Mouse (Mus musculus): ENCODE results near the gene Vmn2r84.

The Vmn2r84 gene

GRCm38 (mm10) chr10:130337581-130337980 lies 56.6 kb downstream of the Vmn2r84 start:
- no peak for TF ChIP-seq NANOG (IDR thresholded peaks at IDR 0.05; ENCODE audit: borderline replicate concordance, low read length)
- no peak for TF ChIP-seq CTCF (conservative IDR thresholded peaks at IDR 0.05; ENCODE audit: low read length)
- TF ChIP-seq POU5F1 (IDR thresholded peaks at IDR 0.05; ENCODE audit: borderline replicate concordance, low read length): no peak
- Histone ChIP-seq H3K4me1 (replicated peaks; ENCODE audit: low read depth, low read length) (no peaks in the 10 kb centered on the region), H3K36me3 (ENCODE audit: insufficient read depth, low read length) (no peaks in the 10 kb centered on the region), H3K4me3 (replicated peaks; ENCODE audit: low read length) (no peak overlapping the region), H3K9me3 (ENCODE audit: low read length) (no peaks in the 10 kb centered on the region), H3K27me3 (ENCODE audit: insufficient read depth, low read length) (no peaks in the 10 kb centered on the region)

DNA sequence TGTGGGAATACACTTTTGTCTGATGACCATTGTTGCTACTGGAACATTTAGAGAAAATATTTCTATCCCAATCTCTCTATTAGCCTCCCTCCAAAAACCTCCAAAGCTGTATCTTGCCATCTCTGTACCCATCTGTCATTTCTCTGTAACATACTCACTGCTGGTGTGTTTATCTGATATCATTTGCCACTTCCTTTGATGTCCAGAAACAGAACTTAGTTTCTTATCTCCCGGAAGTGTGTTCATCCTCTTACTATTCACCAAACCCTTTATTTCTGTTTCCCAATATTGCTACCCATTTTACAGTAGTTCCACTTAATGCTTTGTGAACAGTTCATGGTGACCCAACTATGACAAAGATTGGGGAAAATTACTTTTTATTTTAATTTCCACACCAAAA lies 57.7 kb downstream of the Vmn2r84 start:
- Histone ChIP-seq H3K36me3 (ENCODE audit: insufficient read depth, low read length) (no peaks in the 10 kb centered on the region), H3K4me1 (replicated peaks; ENCODE audit: low read depth, low read length) (no peaks in the 10 kb centered on the region), H3K9me3 (ENCODE audit: low read length) (no peaks in the 10 kb centered on the region), H3K4me3 (replicated peaks; ENCODE audit: low read length) (no peak overlapping the region), H3K27me3 (ENCODE audit: insufficient read depth, low read length) (no peaks in the 10 kb centered on the region)
- no peak for TF ChIP-seq CTCF (conservative IDR thresholded peaks at IDR 0.05; ENCODE audit: low read length)
- TF ChIP-seq POU5F1 (IDR thresholded peaks at IDR 0.05; ENCODE audit: borderline replicate concordance, low read length): no peak
- no peak for TF ChIP-seq NANOG (IDR thresholded peaks at IDR 0.05; ENCODE audit: borderline replicate concordance, low read length)

GRCm38 (mm10) chr10:130330711-130331110 lies 63.4 kb downstream of the Vmn2r84 start:
- no peak for TF ChIP-seq CTCF (conservative IDR thresholded peaks at IDR 0.05; ENCODE audit: low read length)
- TF ChIP-seq POU5F1 (IDR thresholded peaks at IDR 0.05; ENCODE audit: borderline replicate concordance, low read length): no peak
- no peak for TF ChIP-seq NANOG (IDR thresholded peaks at IDR 0.05; ENCODE audit: borderline replicate concordance, low read length)
- no peaks in the 10 kb centered on the region for H3K4me1 ChIP-seq (replicated peaks; ENCODE audit: low read depth, low read length)
- H3K27me3 ChIP-seq (ENCODE audit: insufficient read depth, low read length): no peaks in the 10 kb centered on the region
- no peak overlapping the region for H3K4me3 ChIP-seq (replicated peaks; ENCODE audit: low read length)
- no peaks in the 10 kb centered on the region for H3K9me3 ChIP-seq (ENCODE audit: low read length)
- no peaks in the 10 kb centered on the region for H3K36me3 ChIP-seq (ENCODE audit: insufficient read depth, low read length)
